Mouse (Mus musculus): ENCODE results near the gene Otud7a.

DNA sequence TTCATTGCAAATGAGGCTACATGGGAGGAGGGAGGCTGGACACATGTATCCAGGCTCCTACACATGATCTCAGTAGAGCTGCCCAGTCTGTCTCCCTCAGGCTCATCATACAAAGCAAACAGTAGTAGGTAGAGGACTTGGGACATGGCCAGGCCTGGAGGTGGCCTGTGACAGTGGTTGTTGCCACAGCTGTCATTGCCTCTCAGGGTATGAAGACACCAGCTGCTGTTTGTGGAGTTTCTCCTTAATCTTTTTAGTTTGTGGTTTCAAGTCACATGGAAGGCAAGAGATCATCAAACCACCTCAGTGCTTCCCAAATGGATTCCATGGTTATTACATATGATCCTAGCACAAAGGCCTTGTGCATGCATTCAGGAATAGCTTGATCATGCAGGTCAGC, 285.5 kb downstream of the Otud7a start:
- TF ChIP-seq POLR2A (IDR thresholded peaks at IDR 0.05; ENCODE audit: borderline replicate concordance, low read depth, low read length), result no peak
- TF ChIP-seq CTCF (IDR thresholded peaks at IDR 0.05; ENCODE audit: low read depth, low read length), result no peak

Data from bone marrow macrophage, adult 2 months (primary cell).